Mouse (Mus musculus): ENCODE data around the gene Olfr1211.

Olfr1211 gene

DNA sequence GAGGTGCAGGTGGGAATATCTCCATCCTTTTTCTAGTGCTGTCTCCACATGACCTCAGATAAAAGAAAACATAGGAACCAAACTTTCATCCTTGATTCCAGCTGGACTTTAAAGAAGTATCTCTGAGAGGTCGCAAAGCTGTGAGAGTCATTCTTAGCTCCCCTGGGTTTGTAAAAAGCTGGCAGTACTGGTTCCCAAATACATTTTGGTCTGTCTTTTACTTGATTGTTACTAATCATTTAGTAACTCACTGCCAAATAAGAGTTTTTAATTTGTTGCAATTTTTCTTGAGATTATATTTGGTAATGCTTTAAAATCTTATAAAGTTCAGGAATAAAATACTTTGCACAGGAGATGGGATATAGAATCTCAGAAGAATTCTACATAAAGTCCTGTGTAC is at the start of gene Olfr1211:
Gene Olfr1211 (minus strand): TSS at position 101 of the 400 bp plus-strand sequence.
- no peak for DNase-seq

DNA sequence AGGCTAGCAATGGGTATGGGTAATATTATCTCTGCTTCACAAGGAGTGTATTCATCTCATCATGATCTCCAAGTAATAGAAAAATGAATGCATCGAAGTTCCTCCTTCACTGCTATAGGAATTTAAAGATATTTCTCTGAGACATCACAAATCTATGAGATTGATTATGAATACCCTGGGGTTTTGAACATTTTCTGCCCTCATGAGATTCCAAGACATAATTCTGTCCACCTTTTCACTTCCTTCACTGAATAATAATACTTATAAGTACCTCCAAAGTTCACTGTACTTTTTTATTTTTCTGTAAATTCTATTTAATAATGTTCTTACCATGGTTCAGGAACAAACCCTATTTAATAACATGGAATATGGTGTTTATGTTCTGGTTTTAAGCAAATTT is 42.3 kb upstream of the Olfr1211 start, which contains the start of gene Gm13762:
Gene Gm13762 (minus strand): TSS at position 101 of the 400 bp plus-strand sequence.
- DNase-seq, result no peak

DNA sequence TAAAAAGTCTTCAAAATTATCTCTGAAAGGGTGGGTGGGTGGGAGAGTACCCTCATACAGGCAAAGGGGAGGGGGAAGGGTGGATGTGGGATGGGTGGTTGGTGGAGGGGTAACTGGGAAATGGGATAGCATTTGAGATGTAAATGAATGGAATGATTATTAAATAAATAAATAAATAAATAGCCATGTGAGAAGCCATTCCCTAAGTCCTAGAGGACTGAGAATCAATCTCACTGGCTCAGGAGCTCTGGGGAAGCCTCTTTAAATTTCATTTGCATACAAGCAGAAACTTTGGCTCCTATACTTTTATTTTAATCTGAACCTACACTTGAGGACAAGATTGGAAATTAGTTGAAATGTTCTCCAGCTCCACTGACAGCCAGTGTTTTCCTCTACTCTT is 15.8 kb upstream of the Olfr1211 start, which contains the start of gene Olfr1212:
Gene Olfr1212 (plus strand): TSS at position 301 of the 400 bp plus-strand sequence.
- no peak for DNase-seq

DNA sequence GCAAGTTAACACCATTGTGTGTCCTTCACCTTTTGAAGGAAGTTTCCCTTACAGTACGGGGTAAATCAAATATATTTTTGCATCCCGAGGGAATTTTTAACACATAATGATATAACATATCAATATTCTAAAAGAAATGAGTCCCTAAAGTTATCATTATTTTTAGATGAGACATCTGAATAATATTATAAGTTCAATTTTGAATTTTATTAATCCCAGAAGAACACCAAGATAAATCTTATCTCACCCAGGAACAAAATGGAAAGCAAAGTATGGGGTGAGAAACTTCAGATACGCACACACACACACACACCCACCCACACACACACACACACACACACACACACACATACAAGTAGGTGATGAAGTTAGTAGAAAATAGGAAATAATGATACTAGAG is 22.9 kb downstream of the Olfr1211 start, which contains the start of gene Olfr1209:
Gene Olfr1209 (minus strand): TSS at position 101 of the 400 bp plus-strand sequence.
- no peak for DNase-seq

DNA sequence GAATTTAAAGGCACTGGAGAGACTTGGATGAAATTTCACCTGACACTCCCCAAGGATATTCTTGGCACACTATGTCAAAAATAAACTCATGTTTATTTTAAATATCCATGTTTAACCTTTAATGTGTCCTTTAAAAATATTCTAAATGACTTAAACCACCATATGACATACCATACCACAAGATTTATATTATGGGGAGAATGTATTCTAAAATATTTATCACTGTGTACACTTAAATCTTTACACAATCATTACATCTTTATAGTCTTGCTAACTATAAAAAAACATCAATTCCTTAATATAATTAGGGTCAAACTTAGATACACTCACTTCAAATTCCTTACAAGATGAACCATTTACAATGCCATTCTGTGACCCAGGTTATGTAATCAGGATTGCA is 35.7 kb downstream of the Olfr1211 start, which contains the start of gene Olfr1208:
Gene Olfr1208 (minus strand): TSS at position 101 of the 400 bp plus-strand sequence.
- DNase-seq, result no peak

Measured in right cerebral cortex, adult 18-20 months (tissue).